Mouse (Mus musculus) layer of hippocampus, postnatal 25 days (tissue): ENCODE data around the gene Hbs1l. TPM values are rescaled to one million over a fixed set of nuclear protein-coding genes. Genes with fewer than 3 reads are reported as not detected.
"Not testable (repeated sequence)": the region's sequence is repeated elsewhere in the genome, so short reads cannot be mapped to it uniquely, and the experiment has no call there.

Experiments used
- DNase-seq, 2 experiments: peaks; one replicate each; pipeline ENCODE4 v3.0.0; 2022; ENCODE audit warnings: mixed read lengths in 2 of 2, low spot score in 1 of 2; ENCODE audit errors: extremely low spot score in 1 of 2
- total RNA-seq, 2 experiments: library from RNA; stranded (reverse); gene quantifications; 2 replicates each; pipeline ENCODE4 v1.2.3; 2021

Hbs1l gene
- total RNA-seq, 2 experiments from 2014 or later, result 63.3 to 73.2 TPM

DNA sequence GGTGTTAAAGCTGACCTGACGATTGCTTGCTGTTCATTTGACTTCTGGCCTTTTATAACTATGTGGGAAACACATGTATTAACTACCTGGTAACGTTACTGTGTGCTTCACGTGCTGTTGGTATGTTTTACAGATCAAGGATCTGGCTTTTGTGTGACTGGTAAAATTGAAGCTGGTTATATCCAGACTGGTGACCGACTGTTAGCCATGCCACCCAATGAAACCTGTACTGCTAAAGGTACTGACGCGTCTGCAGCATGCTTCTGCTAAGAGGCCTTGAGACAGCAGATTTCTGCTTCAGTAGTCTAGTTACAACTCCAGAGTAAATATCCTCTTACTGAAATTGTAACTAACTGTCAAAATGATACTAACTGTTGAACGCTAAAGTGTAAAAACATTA, 58.7 kb downstream of the Hbs1l start:
- DNase-seq, result no peak

DNA sequence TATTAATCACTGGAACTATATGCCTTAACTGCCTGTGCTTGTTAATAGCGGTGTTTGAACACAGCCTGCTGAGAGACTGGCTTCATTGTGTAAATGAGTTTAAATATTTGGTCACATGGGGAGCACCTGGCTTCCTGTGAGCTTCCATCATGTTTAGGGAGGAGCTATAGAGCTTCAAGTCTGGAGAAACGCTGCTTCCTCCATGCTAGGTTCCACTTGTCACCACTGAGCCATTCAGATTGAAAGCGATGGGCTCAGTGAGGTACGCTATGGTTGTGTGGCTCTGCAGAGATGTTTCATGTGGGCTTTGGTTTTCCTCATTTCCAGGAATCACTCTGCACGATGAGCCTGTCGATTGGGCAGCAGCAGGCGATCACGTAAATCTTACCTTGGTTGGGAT, 62.2 kb downstream of the Hbs1l start:
- no peak for DNase-seq

DNA sequence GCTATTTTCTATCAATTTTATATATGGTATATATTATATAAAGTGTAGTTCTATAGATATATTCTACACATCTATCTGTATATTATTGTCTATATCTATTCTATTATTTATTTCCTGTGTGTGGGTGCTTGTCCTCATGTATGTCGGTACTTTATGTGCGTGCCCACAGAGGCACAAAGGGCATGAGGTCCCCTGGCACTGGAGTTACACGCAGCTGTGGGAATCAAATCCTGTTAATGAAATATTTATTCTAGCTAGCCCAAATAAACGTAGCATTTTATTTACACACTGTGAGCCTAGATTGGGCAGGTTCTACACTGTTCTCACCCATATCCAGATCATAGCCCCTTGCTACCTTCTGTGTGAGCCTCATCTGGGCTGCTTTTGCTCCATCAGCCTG, 63.3 kb downstream of the Hbs1l start:
- DNase-seq, result no peak

DNA sequence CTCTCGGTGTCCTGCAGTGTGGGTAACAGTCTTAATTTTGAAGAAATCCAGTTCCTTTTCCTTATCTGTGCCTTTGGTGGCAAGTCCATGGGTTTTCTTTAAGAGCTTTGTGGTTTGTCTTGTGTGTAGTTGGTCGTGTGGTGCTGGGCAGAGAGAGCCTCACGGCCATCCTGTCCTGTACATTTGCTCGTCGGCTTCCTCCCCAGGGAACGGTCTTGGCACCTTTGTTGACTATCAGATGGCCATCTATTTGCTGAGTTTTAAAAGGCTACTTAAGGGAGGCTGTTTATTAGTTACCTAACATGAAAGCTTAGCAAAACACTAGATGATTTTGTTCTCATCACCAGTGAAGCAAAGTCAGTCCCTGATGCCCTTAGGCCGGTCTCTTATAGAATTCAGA, 66.1 kb downstream of the Hbs1l start:
- DNase-seq, result no peak

DNA sequence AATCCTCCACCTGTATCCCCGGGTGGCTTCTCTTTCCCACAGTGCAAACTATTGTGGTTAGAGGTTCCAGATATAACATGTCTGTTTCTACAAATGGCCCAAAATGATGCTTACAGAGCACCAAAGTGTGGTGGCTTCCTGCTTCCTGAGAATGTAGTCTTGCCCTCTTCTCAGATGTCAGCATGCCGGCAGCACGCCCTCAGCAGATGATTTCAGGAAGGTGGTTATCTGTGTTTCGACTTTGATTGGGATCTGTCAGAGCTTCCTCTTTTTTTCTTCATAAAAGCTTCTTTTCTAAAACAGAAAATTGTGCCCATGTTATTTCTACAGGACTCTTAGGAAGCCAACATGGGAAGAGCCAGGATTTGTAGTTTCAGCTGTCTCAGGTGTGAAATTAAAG, 67.5 kb downstream of the Hbs1l start:
- DNase-seq, result no peak

DNA sequence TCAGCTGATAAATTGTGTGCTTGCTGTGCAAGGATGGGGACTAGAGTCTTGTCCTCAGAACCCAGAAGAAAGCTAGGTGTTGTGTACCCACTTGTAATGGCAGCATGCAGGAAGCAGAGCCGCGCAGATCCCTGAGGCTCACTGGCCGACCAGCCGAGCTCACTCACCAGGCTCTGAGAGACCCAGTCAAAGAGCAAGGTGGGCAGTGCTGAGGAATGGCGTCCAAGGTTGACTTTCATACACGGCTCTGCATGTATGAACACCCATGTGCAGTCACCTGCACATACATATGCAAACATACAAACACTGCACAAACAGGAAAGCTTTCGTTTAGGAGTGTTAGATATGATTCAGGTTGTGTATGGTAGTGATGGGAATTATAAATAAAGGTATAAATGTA, 69.2 kb downstream of the Hbs1l start:
- DNase-seq, result no peak

DNA sequence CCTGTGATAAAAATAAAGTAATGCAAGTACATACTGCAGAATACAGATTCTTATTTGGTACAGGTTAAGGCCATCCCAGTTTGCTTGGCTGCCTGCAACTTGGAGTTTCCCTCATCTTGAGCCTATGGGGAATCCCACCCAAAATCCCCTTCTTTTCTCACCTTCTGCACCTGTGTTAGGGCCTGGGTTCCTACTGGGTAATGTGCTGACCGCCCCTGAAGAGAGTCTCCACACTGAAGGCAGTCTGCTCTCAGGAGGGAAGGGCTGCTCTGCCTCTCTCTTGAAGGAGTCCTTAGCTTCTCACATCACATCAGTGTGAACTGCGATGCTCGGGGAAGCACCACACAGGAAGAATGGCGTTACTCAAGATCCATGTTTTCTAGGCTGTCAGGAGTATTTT, 70.1 kb downstream of the Hbs1l start:
- DNase-seq, result no peak

DNA sequence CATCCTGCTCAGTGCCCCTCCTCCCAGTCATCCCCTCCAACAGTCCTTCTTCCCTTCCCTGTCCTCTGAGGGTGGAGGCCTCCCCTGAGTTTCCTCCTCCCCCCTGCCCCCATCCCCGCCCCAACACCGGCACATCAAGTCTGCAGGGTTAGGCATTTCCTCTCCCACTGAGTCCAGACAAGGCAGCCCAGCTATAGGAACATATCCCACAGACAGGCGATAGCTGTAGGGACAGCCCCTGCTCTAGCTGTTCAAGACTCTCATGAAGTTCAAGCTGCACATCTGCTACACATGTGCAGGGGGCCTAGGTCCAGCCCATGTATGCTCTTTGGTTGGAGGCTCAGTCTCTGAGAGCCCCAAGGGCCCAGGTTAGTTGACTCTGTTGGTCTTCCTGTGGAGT, 70.7 kb downstream of the Hbs1l start:
- no peak for DNase-seq

DNA sequence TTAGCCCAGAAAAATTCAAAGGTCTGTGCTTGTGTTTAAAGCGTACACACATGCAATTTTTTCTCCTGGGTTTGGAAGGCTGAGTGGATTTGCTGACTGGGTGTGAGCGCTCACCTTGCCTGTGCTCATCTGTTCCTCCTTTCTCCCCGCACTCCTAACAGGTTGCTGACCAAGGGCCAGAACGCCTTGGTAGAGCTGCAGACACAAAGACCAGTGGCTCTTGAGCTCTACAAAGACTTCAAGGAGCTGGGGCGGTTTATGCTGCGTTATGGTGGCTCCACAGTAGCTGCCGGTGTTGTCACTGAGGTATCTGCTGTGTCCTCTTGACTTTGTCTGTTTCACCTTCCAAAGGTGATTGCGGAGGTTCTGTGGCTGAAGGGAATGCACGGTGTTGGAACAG, 71.7 kb downstream of the Hbs1l start:
- no peak for DNase-seq

DNA sequence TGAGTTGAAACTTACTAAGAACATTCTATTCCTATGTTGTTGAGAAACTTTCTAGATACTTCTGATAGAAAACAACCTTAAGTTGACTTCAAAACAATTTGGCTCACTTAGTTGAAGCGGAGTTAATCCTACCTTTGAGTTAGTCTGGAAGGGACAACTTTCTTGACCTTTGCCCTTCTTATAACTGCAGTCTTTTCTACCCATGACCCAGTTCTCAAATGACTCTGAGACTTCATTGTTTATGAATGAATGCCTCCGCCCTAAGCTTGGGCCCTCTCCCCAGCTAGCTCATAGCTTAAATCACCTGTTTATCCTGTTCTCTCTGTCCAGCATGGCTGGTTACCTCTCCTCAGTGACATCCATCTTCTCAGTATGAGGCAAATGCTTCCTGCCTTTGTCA, 73.8 kb downstream of the Hbs1l start:
- DNase-seq, result no peak

DNA sequence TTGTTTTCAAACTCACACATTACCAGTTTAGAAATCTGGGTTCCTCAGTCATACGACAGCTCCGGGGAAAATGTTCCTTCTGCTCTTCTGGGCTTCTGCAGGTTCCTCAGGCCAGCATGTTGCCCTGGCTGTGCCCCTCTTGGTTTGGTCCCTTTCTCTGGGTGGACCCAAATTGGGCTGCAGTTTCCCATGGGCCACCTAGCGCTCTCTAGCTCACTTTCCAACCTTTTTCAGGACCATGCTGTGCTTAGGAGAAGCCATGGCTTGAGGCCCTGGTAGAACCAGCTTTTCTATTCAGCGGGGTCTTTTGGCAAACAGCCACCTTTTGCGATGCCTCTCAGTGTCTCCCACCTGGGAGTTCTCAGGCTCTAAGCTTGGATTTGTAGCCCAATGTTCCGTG, 76.5 kb downstream of the Hbs1l start:
- DNase-seq, result no peak

DNA sequence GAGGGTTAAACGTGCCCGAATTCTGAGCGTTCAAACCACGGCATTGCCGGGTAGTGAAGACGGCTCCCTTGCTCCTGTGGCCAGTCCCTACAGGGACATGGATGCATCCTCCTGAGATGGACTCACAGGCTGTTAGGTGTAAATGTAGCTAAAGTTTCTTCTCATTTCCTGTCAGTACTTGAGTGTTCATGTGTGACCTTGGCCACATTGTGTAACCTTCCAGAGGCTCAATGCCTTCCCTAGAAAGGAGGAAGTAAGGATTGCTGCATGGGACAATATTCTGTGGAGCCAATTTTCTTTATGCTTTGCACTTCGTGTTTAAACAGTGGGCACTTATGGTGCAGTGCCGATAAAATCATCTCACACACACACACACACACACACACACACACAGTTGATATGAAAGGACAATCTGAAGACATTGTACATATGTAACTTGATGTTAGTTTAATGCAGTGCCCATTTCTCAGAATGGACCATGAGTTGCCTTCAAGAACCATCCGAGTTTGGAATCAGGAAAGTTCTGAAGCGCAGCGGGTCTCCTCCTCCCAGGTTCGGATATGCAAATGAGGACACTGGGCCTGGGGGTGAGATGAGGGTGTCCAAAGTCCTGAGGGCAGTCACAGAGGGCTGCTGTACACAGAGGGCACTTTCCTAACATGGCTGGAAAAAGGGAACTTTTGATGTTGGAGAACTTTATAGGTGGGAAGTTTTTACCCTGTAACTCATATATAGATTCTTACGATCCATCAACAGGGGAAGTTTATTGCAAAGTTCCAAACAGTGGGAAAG, 81.1 kb downstream of the Hbs1l start, which contains the start of gene Aldh8a1:
Aldh8a1 (plus strand) TSS at position 610 of the 792 bp plus-strand sequence.
- no peak for DNase-seq

DNA sequence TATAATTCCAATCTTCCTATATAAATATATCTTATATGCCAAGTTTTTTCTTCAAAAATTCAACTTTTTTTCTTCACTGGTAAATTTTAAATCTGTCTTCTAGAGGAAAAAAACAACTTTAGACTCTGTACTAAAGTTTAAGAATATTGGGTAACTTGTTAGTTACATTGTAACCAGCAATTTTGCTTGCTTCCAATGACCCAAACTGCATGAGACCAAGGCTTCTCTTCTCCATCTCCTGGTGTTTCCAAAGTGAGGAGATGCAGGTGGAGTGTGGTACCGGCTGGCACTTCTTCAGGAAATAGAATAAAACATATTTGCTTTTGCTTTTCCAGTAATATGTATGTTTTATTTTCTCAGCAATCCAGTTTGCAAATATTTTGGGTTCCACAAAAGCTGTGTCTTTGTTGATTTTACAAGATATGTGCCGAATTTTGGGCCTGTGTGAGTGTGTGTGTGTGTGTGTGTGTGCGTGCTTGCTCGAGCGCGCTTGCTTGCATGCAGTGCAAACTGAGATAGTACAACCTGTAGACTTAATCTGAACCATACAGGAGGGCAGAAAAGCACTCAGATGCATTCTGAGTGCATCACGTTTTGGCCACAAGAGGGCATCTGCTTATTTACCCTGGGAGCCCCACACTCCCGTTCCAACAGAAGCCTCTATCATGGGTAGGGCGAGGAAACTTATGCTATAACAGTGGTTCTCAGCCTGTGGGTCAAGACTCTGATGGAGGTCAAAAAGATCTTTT, 82.6 kb downstream of the Hbs1l start:
- peak in 1 of 2 experiments; percentile 20 for DNase-seq

DNA sequence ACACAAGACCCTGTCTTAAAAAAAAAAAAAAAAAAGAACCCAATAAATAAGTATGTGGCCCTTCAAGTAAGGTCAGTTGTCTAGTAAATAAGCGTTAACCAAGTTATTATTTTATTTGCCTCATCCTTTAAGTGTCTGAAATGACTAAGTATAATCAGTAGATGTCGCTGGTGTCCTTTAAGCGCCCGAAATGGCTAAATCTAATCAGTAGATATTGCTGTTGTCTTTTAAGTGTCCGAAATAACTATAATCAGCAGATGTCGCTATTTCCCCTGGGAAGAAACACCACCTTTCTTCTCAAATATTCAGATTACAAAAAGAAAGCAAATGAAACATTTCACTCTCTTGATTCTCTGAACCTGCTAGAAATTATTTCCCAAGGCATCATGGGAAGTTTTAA, 87.1 kb downstream of the Hbs1l start:
- no peak for DNase-seq

DNA sequence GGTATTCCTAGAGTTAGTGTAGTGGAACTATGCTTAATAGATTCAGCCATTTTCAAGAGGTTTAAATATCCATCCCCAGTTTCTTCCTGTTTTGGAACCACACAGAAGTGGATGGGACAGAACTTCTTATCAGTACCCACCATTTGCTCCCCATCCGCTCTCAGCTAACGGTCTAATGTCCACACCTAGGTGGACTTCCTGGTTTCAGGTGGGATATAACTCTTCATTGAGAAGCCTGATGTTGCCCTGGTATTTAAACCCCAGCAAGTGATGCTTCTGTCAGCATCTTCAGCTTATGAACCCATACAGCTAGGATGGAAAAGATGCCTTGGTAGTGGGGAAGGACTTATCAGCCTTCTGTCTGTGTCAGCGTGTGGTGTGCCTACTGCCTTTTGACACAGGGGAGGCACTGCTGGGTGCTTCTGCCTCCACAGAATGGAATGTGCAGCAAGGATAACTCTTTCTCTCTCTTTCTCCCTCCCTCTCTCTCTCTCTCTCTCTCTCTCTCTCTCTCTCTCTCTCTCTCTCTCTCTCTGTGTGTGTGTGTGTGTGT, 89.4 kb downstream of the Hbs1l start:
- DNase-seq, result no peak

DNA sequence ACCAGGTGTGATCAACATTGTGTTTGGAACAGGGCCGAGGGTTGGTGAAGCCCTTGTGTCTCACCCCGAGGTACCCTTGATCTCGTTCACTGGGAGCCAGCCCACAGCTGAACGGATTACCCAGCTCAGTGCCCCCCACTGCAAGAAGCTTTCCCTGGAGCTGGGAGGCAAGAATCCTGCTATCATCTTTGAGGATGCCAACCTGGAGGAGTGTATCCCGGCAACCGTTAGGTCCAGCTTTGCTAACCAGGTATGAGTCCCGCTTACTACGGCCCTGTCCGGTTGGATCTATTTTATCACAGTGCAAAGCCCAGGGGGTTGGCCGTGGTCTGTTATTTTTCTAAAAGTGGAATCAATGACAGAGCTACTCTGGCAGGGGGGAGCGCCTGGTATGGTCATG, 93.3 kb downstream of the Hbs1l start:
- no peak for DNase-seq

DNA sequence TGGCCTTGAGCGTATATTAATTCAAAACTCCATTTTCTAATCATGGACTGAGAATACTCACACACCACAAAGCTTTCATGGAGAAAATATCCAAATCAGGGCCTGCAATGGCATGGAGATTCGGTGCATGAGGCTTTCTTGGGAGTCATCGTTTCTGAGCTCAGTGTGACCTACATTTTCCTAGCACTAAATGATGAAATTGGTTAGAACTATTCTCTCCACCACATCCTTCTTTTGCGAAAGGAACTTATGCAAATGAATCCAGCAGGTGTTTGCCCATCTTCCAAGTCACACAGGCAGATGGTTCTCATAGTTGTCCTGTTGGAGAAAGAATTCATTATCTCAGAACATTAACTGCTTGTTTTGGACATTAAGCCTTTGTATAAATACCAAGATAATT, 94.7 kb downstream of the Hbs1l start:
- DNase-seq, result no peak

DNA sequence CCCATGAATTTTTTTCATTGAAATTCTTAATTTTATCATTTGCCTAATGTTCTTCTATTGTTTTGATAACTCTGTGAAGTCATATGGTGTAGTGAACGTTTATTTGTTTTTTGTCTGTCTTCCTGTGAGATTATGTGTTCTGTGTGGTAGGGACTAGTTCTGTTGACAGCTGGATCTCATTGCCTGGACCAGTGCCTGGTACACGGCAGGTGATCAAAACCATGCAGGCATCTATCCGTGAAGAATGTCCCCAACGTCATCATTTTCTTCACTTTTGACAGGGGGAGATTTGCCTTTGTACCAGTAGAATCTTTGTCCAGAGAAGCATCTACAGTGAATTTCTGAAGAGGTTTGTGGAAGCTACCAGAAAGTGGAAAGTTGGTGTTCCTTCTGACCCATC, 95.5 kb downstream of the Hbs1l start:
- no peak for DNase-seq

DNA sequence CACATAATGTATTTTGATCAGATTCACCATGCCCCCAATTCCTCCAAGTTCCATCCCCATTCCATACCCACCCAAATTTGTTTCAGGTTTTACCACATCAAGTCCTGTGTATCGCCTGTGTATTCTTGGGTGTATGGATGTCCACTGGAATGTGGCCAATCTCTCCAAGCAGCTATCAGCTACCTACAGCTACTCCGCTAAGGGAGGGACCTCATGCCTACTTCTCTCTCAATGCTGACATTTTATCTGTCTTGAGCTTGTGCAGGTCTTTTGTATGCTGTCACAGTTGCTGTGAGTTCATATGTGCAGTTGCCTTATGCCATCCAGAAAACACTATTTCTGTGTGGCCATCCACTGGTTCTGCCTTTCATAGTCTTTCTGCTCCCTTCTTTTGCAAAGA, 97.6 kb downstream of the Hbs1l start:
- DNase-seq, result no peak

DNA sequence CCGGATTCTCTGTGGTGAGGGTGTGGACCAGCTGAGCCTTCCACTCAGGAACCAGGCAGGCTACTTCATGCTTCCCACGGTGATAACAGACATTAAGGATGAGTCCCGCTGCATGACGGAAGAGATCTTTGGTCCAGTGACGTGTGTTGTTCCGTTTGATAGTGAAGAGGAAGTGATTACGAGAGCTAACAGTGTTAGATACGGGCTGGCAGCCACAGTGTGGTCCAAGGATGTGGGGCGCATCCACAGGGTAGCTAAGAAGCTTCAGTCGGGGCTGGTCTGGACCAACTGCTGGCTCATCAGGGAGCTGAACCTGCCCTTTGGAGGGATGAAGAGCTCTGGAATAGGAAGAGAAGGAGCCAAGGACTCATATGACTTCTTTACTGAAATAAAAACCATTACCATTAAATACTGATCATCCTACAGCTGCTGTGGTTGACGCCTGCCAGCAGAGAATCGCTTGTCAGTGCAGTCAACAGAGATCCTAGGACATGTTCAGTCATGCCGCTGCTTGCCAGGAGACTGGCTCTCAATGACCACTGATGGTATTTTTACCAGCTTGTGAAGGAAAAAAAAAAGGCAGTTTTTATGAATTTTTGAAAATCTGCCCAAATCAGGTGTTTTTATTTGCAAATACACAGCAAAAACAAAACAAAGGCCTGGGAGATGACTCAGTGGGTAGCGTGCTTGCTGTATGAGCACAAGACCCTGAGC, 99.8 kb downstream of the Hbs1l start:
- DNase-seq, result no peak

DNA sequence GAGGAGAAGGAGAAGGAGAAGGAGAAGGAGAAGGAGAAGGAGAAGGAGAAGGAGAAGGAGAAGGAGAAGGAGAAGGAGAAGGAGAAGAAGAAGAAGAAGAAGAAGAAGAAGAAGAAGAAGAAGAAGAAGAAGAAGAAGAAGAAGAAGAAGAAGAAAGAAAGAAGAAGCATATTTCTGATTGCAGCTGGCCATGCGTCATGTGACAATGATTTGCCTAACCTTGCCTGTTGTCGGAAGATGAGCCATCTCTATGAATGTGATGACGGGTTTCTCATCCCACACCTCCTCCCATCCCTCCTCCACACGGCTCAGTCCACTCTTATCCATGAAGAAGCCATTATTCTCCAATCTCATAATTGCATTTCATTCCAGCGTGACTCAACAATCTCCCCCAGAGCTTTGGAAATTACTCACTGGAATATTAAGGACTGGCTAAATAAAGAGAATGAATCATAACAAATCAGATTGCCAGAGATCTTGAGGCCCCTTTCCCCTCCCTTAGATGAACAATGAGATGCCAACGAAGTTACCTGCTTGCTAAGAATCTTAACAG, 103.2 kb downstream of the Hbs1l start:
- DNase-seq, result not testable (repeated sequence)
